Mouse (Mus musculus) heart, postnatal 14 days (tissue): Measurements from ENCODE around the gene Myrfl. TPM values are rescaled to one million over a fixed set of nuclear protein-coding genes. Genes with fewer than 3 reads are reported as not detected.

Source experiments
- DNase-seq, 2 experiments: peaks; one replicate each; pipeline ENCODE4 v3.0.0; 2021 to 2022
- intact Hi-C: fragments of 180-260 bp; cut with DNase I; formaldehyde crosslinking; loops from one replicate; pipeline ENCODE4 v1.15.1; 2025
- total RNA-seq, 2 experiments: library from RNA; stranded (reverse); gene quantifications; 2 replicates each; pipeline ENCODE4 v1.2.3; 2021

Myrfl gene
- total RNA-seq, 2 experiments from 2014 or later: 0.72 to 0.76 TPM

GRCm38 (mm10) chr10:116841551-116841950, 55.2 kb downstream of the Myrfl start:
- intact Hi-C loops: loop anchor here (10.0 kb wide), 1 partner anchor 647 kb away; no protein-coding TSS in a partner anchor
- DNase-seq: no peak

- DNase-seq: no peak
- intact Hi-C loops: loop anchor here (5.0 kb wide), 1 partner anchor 43 kb away; no protein-coding TSS in a partner anchor
Measured at GRCm38 (mm10) chr10:116830676-116831075, 66.0 kb downstream of the Myrfl start.

GRCm38 (mm10) chr10:116828099-116828498, 68.6 kb downstream of the Myrfl start:
- intact Hi-C loops: no loop called here
- DNase-seq: peak; percentile 30 to 36

GRCm38 (mm10) chr10:116827306-116827705, 69.4 kb downstream of the Myrfl start:
- DNase-seq: no peak
- intact Hi-C loops: no loop called here

- DNase-seq: no peak
- intact Hi-C loops: no loop called here
Measured at GRCm38 (mm10) chr10:116815311-116816060, 81.2 kb downstream of the Myrfl start.

- intact Hi-C loops: no loop called here
- no peak for DNase-seq
Measured at GRCm38 (mm10) chr10:116813150-116813549, 83.6 kb downstream of the Myrfl start.

- intact Hi-C loops: no loop called here
Measured at GRCm38 (mm10) chr10:116810738-116811137, 86.0 kb downstream of the Myrfl start.

GRCm38 (mm10) chr10:116809383-116809782, 87.3 kb downstream of the Myrfl start:
- DNase-seq: no peak
- intact Hi-C loops: no loop called here

More at GRCm38 (mm10) chr10:116810738-116811137, 86.0 kb downstream of the Myrfl start:
- no peak for DNase-seq

- intact Hi-C loops: no loop called here
- DNase-seq: no peak
Measured at GRCm38 (mm10) chr10:116808556-116809353, 88.0 kb downstream of the Myrfl start.

- intact Hi-C loops: no loop called here
- DNase-seq: no peak
Measured at GRCm38 (mm10) chr10:116802178-116802794, 94.4 kb downstream of the Myrfl start.

- intact Hi-C loops: no loop called here
- DNase-seq: no peak
Measured at GRCm38 (mm10) chr10:116801281-116801680, 95.4 kb downstream of the Myrfl start.

GRCm38 (mm10) chr10:116796066-116796465, 100.7 kb downstream of the Myrfl start:
- peak in 1 of 2 experiments; percentile 33 for DNase-seq
- intact Hi-C loops: no loop called here

- no peak for DNase-seq
- intact Hi-C loops: loop anchor here (5.0 kb wide), 1 partner anchor 43 kb away; no protein-coding TSS in a partner anchor
Measured at GRCm38 (mm10) chr10:116789096-116789495, 107.6 kb downstream of the Myrfl start.

GRCm38 (mm10) chr10:116788431-116788830, 108.3 kb downstream of the Myrfl start:
- intact Hi-C loops: loop anchor here (5.0 kb wide), 1 partner anchor 44 kb away; no protein-coding TSS in a partner anchor
- no peak for DNase-seq

- intact Hi-C loops: no loop called here
- DNase-seq: no peak
Measured at GRCm38 (mm10) chr10:116784098-116784497, 112.6 kb downstream of the Myrfl start.

GRCm38 (mm10) chr10:116783020-116783419, 113.7 kb downstream of the Myrfl start:
- intact Hi-C loops: no loop called here
- DNase-seq: no peak

GRCm38 (mm10) chr10:116777947-116778346, 118.8 kb downstream of the Myrfl start:
- intact Hi-C loops: no loop called here
- no peak for DNase-seq

- intact Hi-C loops: no loop called here
Measured at GRCm38 (mm10) chr10:116776846-116777245, 119.9 kb downstream of the Myrfl start.

GRCm38 (mm10) chr10:116773846-116774750, 122.6 kb downstream of the Myrfl start:
- intact Hi-C loops: no loop called here
- DNase-seq: peak; percentile 34 to 51

More at GRCm38 (mm10) chr10:116776846-116777245, 119.9 kb downstream of the Myrfl start:
- no peak for DNase-seq
